Mouse (Mus musculus) C2C12 (cell line): ENCODE data around the gene Itpkb.

Source experiments
- CEBPB ChIP-seq: IDR thresholded peaks from one replicate; pipeline ENCODE4 v1.6.1; 2011; ENCODE audit warnings: low read depth, mild to moderate bottlenecking, control low read depth, moderate library complexity
- CTCF ChIP-seq: IDR thresholded peaks from one replicate; pipeline ENCODE4 v1.5.1; 2011; ENCODE audit not compliant: control insufficient read depth, insufficient read depth, insufficient read length
- FOSL1 ChIP-seq: IDR thresholded peaks from one replicate; pipeline ENCODE4 v1.8.0; 2011; ENCODE audit warnings: mild to moderate bottlenecking, low read length; ENCODE audit not compliant: poor library complexity, insufficient read depth, severe bottlenecking
- MAX ChIP-seq: IDR thresholded peaks from one replicate; pipeline ENCODE4 v1.6.1; 2011; ENCODE audit warnings: mild to moderate bottlenecking, control low read depth
- MYOD1 ChIP-seq: IDR thresholded peaks from one replicate; pipeline ENCODE4 v1.6.1; 2011; ENCODE audit warnings: low read depth; ENCODE audit not compliant: control insufficient read depth, insufficient read length
- MYOG ChIP-seq: IDR thresholded peaks from one replicate; pipeline ENCODE4 v1.6.1; 2011; ENCODE audit not compliant: control insufficient read depth, insufficient read length; ENCODE audit errors: extremely low read depth
- USF1 ChIP-seq: IDR thresholded peaks from one replicate; pipeline ENCODE4 v1.6.1; 2011; ENCODE audit warnings: low read depth, mild to moderate bottlenecking, control low read depth, moderate library complexity

DNA sequence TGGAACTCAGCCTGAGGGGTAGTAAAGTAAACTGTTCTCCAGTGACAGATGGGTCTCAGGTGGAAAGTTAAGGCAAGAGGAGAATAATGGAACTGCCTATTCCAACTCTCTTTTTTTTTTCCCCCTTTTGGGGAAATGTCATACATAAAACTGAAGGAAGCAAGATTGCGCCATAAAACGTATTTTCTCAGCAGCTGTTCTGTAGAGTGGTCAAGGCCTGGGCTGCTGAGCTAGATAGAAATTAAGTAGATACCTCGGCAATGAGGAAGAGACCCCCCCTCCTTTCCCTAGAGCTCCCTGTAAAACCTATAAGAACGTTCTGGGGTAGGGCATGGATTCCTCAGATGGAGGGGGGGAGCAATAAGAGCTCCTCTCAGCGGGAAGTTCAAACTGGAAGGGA is 40.5 kb upstream of the Itpkb start:
- TF ChIP-seq CTCF = no peak
- TF ChIP-seq MAX = no peak
- TF ChIP-seq USF1 = no peak
- no peak for TF ChIP-seq MYOG
- no peak for TF ChIP-seq MYOD1
- no peak for TF ChIP-seq CEBPB
- no peak for TF ChIP-seq FOSL1
